Mouse (Mus musculus) adrenal gland, postnatal 14 days (tissue): ENCODE data around the gene Serpinb6d. TPM values are rescaled to one million over a fixed set of nuclear protein-coding genes. Genes with fewer than 3 reads are reported as not detected.

Source experiments
- DNase-seq: peaks from one replicate; pipeline ENCODE4 v3.0.0; 2021; ENCODE audit warnings: mixed read lengths
- long read RNA-seq, 2 experiments: library from polyadenylated mRNA; stranded (forward); transcript quantifications; one replicate each; pipeline ENCODE4 v2.0.0; 2021
- total RNA-seq: library from RNA; stranded (reverse); gene quantifications from 2 replicates; pipeline ENCODE4 v1.2.3, GENCODE M21; 2021

The Serpinb6d gene
- not detected in 2 replicates for total RNA-seq
- long read RNA-seq, experiment 1 = 0 reads
- long read RNA-seq, experiment 2, partial matches to known transcripts = 0 of 2 reads
- long read RNA-seq, experiment 2, other reads (novel, unspliced or antisense) = 2 of 2 reads

DNA sequence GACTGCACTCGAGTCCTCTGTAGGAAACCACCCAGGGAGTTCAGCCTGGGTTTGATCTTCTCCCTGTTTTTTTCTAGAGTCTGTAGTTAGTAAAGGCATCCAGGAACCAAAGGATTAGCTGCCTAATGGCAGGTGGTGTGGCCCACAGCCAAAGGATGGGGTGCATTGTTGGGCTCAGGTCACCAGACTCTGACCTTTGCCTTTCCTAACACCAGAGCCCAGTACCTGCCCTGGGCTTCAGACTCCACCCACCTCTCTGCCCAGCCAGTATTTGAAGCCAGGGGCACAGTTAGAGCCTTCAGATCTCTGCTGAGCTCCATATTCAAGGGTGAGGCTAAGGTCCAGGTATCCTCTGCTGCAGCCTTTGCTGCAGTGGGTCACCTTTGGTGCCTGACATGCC, at the start of gene Serpinb6d:
TSS of gene Serpinb6d (plus strand) at position 301 of the 400 bp plus-strand sequence.
- no peak for DNase-seq

DNA sequence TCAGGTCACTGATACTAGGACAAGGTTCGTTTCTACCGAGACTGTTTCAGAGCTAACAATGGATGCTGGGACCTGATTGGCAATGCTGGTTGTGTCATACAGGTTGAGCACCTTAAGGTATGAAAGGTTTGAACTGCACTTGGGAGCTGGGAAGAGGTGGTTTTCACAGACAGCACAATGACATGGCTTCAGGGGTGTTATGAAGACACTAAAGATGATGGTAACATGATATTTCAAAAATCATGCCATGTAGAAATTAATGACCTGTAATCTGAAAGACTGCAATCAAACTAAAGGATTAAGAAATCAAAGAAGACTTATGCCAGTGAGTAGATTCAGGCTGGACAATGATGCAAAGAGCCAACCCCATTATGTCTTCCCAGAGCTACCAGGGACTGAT, 38.3 kb upstream of the Serpinb6d start:
- DNase-seq = no peak

DNA sequence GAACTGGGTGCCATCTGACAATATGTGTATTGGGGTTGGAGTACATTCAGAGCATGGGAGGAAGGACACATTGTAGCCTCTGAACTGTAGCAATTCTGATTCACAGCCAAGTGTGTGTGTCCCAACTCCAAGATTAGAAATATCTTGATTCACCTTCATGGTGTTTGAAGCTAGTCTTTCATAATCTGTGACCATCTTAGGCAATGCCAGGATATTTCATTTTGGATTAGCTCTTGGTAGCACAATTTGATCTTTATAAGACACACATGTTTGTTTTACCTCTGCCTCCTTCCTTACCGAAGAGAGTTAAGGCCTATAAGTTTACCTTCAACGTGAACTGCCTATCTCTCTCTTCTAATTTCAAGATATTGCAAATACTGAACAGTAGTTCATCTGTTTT, 18.7 kb upstream of the Serpinb6d start:
- DNase-seq = no peak

DNA sequence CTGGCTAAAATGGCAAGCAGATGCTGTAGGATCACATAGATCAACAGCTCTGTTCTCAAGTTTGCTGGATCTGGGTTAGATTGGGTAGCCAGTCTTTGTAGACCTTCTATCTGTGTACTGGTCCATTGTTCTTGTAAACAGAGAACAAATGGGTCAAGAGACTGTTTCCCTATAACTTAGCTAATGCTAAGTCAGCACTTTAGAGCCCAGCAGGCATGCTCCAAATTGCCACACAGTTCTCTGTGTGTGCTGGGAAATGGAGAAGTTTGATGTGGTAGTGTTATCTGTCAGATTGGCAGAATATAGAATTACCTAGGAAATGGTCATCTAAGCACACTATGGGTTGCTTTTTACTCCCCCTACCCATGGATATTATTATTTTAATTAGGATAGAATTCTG, 1.3 kb downstream of the Serpinb6d start:
- no peak for DNase-seq

DNA sequence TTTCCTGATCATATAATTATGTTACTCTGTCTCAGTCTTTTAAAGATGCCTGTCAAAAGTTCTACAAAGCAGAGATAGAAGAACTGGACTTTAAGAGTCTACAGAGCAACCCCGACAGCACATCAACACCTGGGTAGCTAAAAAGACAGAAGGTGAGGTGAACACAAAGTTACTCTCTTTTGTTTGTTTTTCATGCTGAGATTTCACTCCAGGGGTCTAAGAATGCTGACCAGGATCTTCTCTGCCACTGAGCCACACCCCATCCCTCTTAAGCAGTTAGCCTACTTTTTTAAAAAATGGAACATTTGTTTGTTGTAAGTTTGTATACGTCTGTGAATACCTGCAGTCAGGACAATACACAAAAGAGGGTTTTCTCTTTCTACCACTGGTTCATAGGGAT, 59.1 kb downstream of the Serpinb6d start:
- DNase-seq = no peak

Other genes starting within 250 kb of the Serpinb6d start
- gene Serpinb9g, start 176.6 kb upstream of the Serpinb6d start, total RNA-seq = not detected in 2 replicates
- gene Serpinb6e, start 182.0 kb downstream of the Serpinb6d start, total RNA-seq = not detected in 2 replicates
- gene Serpinb6c, start 244.3 kb downstream of the Serpinb6d start, total RNA-seq = 0.26 and 0.33 TPM in 2 replicates